Mouse (Mus musculus): ENCODE measurements around the gene Pygm. TPM values are rescaled to one million over a fixed set of nuclear protein-coding genes. Genes with fewer than 3 reads are reported as not detected.

The Pygm gene
- total RNA-seq (2014; fragmentation: Nextera tagmentation) (4.9 TPM in 1 of 2 replicates, not detected in the other), total RNA-seq (2017) (0.04 and 4.9 TPM in 2 replicates)

- no peak for ATAC-seq (replicated peaks; ENCODE audit: low FRiP score, low TSS enrichment, poor library complexity, severe bottlenecking)
Measured at GRCm38 (mm10) chr19:6384128-6384527, at the start of gene Pygm. Gene Pygm, plus strand, starts transcription at chr19:6384399.

DNA sequence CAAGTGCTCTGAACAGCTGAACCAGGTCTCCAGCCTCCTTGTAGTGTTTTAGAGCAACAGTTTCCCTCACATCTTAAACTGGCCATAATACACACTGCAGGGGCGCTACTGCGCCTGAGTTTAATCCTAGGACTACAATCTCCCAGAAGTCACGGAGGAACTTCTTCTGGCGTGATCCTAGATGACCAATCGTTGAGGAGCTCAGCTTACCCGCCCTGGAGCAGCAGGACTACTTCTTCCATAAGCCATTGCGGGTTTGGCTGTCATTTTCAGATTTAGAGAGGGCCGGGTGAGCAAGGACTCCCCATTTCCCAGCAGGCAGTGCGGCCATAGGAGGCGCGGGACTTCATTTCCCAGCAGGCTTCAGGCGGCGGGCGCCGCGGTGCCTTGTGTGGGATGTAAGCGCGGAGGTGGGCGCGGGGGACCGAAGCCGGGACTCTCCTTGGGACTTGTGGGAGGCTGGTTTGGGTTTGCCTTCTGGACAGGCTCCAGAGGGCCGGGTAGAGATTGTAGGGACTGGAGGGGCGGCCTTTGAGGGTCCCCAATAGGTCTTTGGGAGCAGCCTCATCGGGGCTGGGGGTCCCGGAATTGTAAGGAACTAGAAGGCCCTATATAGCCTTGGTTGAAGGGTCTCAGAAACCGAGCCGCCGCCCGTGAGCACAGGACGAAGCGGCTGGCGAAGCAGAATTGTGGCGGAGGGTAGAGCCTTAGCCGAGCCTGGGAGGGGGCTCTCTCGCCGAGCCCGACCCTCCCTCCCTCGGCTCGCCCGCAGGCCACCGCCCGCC is 49.3 kb upstream of the Pygm start, which contains the start of gene Men1:
Men1 (plus strand) TSS at position 307 of the 785 bp plus-strand sequence.
- ATAC-seq (replicated peaks; ENCODE audit: low FRiP score, low TSS enrichment, poor library complexity, severe bottlenecking): peak; percentile 87

DNA sequence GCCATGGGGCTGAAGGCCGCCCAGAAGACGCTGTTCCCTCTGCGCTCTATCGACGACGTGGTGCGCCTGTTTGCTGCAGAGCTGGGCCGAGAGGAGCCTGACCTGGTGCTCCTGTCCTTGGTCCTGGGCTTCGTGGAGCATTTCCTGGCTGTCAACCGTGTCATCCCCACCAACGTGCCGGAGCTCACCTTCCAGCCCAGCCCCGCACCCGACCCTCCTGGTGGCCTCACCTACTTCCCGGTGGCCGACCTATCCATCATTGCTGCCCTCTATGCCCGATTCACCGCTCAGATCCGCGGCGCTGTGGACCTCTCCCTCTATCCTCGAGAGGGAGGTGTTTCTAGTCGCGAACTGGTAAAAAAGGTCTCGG is 48.8 kb upstream of the Pygm start:
- ATAC-seq (replicated peaks; ENCODE audit: low FRiP score, low TSS enrichment, poor library complexity, severe bottlenecking): no peak

- ATAC-seq (replicated peaks; ENCODE audit: low FRiP score, low TSS enrichment, poor library complexity, severe bottlenecking): no peak
Measured at GRCm38 (mm10) chr19:6336920-6337319, 47.3 kb upstream of the Pygm start.

DNA sequence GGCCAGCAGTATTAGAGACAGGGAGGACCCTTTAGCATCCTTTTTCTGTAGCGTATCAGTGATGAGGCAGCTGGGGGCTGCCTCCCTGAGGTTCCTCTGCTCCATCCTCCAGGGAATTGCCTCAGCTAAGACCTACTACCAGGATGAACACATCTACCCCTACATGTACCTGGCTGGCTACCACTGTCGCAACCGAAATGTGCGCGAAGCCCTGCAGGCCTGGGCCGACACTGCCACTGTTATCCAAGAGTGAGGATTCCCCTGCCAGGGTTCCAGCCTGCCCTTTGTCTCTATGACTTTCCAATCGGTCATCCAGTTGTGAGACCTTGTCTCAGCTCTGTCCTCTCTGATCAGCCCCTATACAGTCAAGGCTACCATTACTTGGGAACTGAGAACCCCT is 46.0 kb upstream of the Pygm start:
- no peak for ATAC-seq (replicated peaks; ENCODE audit: low FRiP score, low TSS enrichment, poor library complexity, severe bottlenecking)

GRCm38 (mm10) chr19:6338716-6339115 is 45.5 kb upstream of the Pygm start:
- no peak for ATAC-seq (replicated peaks; ENCODE audit: low FRiP score, low TSS enrichment, poor library complexity, severe bottlenecking)

- no peak for ATAC-seq (replicated peaks; ENCODE audit: low FRiP score, low TSS enrichment, poor library complexity, severe bottlenecking)
Measured at GRCm38 (mm10) chr19:6339191-6339590, 45.0 kb upstream of the Pygm start.

DNA sequence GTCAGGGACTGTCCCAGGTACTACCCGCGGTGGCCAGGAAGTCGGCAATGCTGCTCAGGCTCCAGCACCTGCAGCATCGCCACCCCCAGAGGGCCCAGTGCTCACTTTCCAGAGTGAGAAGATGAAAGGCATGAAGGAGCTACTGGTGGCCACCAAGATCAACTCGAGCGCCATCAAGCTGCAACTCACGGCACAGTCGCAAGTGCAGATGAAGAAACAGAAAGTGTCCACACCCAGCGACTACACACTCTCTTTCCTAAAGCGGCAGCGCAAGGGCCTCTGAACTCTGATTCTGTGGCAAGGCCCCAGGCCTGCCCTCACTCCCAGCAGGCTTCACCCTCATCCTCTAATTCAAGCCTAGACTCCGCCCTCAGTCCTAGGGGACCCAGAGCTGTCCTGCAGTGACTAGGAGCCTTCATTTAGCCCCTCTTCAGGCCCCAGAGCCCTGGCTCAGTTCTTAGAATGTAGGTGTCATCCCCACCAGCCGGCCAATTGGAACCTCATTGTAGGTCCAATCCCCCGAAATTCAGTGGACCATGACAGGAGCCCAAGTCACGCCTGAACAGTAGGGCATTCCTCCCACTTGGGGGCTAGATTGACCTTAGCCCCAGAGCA is 44.2 kb upstream of the Pygm start:
- peak; percentile 49 for ATAC-seq (replicated peaks; ENCODE audit: low FRiP score, low TSS enrichment, poor library complexity, severe bottlenecking)

DNA sequence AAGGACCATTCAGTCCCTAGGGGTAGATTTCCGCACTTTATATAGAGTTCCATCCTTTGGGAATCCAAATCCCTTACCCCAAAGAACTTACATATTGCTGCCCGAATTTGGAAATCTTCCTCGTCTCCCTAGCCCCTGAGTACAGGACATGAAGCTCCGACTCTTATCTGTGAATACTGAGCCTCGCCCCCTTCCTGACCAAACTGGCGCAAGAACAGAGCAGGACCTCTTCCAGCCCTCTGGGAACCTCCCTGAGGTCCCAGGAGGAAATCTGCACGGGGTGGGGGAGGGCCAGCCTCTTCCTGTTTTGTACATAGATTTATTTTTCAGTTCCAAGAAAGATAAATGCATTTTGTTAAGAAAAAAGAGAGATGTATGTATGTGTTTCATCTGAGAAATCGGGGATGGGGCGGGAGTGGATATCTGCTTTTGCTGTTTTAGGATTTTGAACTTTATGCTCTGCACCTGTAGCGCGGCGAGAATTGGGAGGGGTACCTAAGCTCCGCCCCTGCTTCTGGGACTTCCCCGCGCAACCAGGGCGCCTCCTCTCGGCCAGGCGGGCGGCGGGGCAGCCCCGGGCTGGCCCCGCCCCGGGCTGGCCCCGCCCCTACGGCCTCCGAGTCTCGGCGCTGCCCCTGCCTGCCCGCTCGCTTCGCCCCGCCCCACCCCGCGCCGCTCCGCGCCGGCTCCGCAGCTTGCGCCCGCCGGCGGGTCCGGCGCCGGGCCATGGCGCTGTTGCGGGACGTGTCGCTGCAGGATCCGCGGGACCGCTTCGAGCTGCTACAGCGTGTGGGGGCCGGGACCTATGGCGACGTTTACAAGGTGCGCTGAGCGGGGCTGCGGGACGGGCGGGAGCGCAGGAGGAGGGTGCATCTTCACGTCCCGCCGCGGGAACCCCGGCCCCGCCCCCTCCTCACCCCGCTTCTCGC is 43.4 kb upstream of the Pygm start, which contains the start of gene Map4k2:
Map4k2 (plus strand) TSS at position 612 of the 929 bp plus-strand sequence.
- peak; percentile 55 for ATAC-seq (replicated peaks; ENCODE audit: low FRiP score, low TSS enrichment, poor library complexity, severe bottlenecking)

DNA sequence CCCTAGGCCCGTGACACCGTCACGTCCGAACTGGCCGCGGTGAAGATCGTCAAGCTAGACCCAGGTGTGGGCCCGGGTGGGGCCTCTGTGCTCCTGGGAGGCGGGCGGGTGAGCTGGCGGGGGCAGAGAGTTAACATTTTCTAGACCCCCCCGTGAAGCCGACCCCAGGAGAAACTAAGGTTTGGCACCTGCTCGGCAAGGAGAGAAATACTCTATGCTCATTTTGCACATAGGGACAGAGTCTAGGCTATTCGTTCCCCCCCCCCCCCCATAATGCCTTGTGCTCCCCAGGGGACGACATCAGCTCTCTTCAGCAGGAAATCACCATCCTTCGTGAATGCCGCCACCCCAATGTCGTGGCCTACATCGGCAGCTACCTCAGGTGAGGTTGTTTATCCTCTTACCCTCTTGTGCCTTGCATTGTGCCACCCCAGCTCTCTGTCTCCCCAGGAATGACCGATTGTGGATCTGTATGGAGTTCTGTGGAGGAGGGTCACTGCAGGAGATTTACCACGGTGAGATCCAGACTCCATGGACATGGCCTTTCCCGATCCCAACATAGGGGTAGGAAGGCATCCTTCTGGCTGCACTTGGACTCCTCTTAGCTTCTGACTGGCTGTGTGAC is 42.6 kb upstream of the Pygm start:
- no peak for ATAC-seq (replicated peaks; ENCODE audit: low FRiP score, low TSS enrichment, poor library complexity, severe bottlenecking)

GRCm38 (mm10) chr19:6342276-6342933 is 41.8 kb upstream of the Pygm start:
- no peak for ATAC-seq (replicated peaks; ENCODE audit: low FRiP score, low TSS enrichment, poor library complexity, severe bottlenecking)

DNA sequence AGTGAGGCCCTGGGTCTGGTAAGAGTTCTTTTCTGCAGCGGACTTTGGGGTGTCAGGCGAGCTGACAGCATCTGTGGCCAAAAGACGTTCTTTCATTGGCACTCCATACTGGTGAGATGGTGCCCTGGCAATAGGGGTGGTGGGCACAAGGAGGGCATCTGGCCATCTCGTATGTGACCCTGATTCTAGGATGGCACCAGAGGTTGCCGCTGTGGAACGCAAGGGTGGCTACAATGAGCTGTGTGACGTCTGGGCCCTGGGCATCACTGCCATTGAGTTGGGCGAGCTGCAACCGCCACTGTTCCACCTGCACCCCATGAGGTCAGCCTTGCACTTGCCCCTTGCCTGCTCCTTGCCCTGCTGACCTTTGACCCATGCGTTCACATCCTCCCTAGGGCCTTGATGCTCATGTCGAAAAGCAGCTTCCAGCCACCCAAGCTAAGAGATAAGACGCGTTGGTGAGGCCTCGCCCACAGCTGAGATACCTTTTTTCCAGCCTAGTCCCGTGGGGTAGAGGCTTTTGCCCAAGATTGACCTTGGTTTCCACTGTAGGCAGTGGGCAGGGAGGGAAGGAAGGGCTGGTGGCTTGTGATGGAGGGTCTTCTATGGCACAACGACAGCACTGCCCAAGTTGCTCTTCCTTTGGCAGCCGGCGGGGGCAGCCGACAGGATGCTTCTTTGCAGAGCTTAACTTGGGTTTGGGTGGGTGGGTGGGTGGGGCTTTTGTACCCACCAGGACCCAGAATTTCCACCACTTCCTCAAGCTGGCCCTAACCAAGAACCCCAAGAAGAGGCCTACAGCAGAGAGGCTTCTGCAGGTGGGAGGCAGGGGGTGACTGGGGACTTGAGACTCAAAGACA is 40.9 kb upstream of the Pygm start:
- no peak for ATAC-seq (replicated peaks; ENCODE audit: low FRiP score, low TSS enrichment, poor library complexity, severe bottlenecking)

DNA sequence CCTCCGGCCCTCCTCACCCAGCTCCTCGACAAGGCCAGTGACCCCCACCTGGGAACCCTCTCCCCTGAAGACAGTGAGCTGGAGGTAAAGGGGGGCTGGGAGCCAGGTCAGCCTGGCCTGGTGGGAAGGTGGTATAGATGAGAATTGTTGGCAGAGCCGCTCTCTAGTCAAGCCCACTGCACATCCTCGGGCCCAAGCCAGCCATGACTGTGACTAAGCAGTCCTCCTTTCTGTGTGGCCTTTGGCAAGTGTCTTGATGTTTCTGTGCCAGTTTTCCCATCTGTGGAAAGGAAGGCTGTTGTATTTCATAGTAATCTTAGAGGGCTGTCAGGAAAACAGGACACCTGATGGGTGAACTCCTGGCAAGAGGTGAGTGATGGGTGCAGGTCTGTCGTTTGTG is 40.2 kb upstream of the Pygm start:
- no peak for ATAC-seq (replicated peaks; ENCODE audit: low FRiP score, low TSS enrichment, poor library complexity, severe bottlenecking)

- no peak for ATAC-seq (replicated peaks; ENCODE audit: low FRiP score, low TSS enrichment, poor library complexity, severe bottlenecking)
Measured at GRCm38 (mm10) chr19:6346023-6346422, 38.2 kb upstream of the Pygm start.

DNA sequence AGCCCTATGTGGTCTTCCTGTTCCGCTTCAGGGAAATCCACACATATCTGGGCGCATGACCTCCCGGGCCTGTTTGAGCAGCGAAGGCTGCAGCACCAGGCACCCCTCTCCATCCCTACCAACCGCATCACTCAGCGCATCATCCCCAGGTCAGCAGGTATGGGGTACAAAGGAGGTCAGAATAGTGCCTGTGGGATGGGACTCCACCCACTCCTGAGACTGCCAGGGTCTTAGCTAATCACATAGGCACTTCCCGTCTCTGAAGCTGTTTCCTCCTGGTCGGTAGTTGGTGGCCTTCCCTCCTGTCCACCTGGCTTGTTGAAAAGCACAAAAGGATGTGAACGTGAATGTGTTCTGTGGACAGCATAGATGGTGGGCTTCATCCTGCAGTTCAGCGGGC is 37.5 kb upstream of the Pygm start:
- no peak for ATAC-seq (replicated peaks; ENCODE audit: low FRiP score, low TSS enrichment, poor library complexity, severe bottlenecking)

DNA sequence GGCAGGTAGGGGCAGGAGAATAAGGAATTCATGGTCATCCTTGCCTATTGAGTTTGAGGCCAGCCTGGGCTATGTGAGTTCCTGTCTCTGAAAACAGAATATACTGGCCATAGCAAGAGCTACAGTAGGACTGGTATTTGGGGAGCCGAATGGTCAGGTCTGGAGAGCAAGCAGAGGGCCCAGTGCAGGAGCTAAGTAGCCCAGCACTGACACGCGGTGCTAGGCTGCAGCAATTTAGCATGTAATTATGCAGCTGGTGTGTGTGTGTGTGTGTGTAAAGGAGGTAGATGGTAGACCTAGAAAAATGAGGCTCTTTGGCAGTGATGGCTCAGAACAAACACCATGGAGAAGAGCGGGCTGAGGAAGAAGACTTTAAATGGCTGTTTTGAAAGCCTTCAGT is 36.6 kb upstream of the Pygm start:
- no peak for ATAC-seq (replicated peaks; ENCODE audit: low FRiP score, low TSS enrichment, poor library complexity, severe bottlenecking)

DNA sequence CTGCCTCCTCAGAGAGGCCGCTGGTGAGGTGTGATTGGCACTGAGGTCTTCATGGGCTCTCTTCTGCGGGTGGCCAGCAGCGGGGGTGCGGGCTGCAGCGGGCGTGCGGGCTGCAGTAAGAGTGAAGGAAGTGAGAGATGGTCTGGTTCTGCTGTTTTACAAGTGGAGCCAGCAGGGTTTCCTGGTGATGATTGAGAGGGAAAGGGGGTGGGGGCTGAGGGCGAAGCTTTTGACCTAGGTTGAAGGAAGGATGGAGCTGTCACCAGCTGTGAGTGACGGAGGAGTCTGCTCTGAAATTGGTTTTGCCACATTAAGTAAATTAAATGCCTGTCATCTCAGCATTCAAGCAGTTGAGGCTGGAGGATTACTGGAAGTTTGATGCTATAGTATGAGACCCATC is 35.5 kb upstream of the Pygm start:
- no peak for ATAC-seq (replicated peaks; ENCODE audit: low FRiP score, low TSS enrichment, poor library complexity, severe bottlenecking)

Measured in megakaryocyte-erythroid progenitor cell, adult 5-6 weeks (primary cell).